Mouse (Mus musculus): Measurements from ENCODE around the gene Gm20388.

DNA sequence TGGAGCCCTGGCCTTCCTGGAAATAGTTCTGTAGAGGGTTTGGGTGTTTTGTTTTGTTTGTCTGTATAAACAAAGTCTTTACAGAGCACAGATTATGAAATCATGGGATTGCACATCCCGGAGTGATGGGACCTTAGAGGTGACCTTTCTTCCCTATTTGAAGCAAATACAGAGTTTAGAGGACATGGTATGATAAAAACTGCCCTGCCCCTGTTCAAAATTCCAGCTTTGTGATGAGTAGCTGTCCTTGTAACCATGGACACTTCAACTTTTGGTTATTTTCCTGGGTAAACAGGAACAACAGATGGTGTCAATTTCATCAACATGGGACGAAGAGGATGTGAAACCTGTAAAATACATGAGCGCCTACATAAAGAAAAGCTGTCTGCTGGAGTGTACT lies 3133.3 kb downstream of the Gm20388 start:
- TF ChIP-seq CHD2 (IDR thresholded peaks at IDR 0.05; ENCODE audit: low read depth, low read length) (no peak), ZC3H11A (IDR thresholded peaks at IDR 0.05; ENCODE audit: borderline replicate concordance, low read depth, low read length) (no peak), ZNF384 (IDR thresholded peaks at IDR 0.05; ENCODE audit: low read depth, low read length) (no peak), MAFK (IDR thresholded peaks at IDR 0.05; ENCODE audit: insufficient read depth, low read depth, low read length) (no peak), HCFC1 (IDR thresholded peaks at IDR 0.05; ENCODE audit: borderline replicate concordance, insufficient read depth, low read length) (no peak)
